Mouse (Mus musculus) C3H10T1/2 (cell line): ENCODE data around the gene Crb1. TPM values are rescaled to one million over a fixed set of nuclear protein-coding genes. Genes with fewer than 3 reads are reported as not detected.

Source experiments
- polyA plus RNA-seq, 2 experiments: library from polyadenylated mRNA; unstranded; fragments of >200 nt; fragmentation: generic; extraction: Trizol; gene quantifications; one replicate each; pipeline ENCODE4 v1.2.1; 2012; ENCODE audit warnings: missing spikeins in 2 of 2

Gene Crb1
- polyA plus RNA-seq = not detected

GRCm38 (mm10) chr1:139376638-139377286 is at the start of gene Crb1:
Gene Crb1, minus strand, starts transcription at chr1:139377100.

GRCm38 (mm10) chr1:139421875-139422791 is 45.2 kb upstream of the Crb1 start, which contains the start of gene Zbtb41:
Gene Zbtb41, plus strand, starts transcription at chr1:139422288.

Other genes starting within 250 kb of the Crb1 start
- gene Zbtb41, start 45.2 kb upstream of the Crb1 start, polyA plus RNA-seq = under 1 TPM; 0.09 to 0.76 TPM
- gene Aspm, start 77.7 kb upstream of the Crb1 start, polyA plus RNA-seq = 1 to 10 TPM in 1 of 2 experiments, under 1 TPM in 1; 0.19 to 5.5 TPM
- gene F13b, start 124.6 kb upstream of the Crb1 start, polyA plus RNA-seq = not detected
- gene Cfhr1, start 183.2 kb upstream of the Crb1 start, polyA plus RNA-seq = not detected